Mouse (Mus musculus) forebrain, embryonic 12.5 days (tissue): ENCODE data around the gene Myh6. TPM values are rescaled to one million over a fixed set of nuclear protein-coding genes. Genes with fewer than 3 reads are reported as not detected.
A peak's percentile ranks its signal among the peaks of the same experiment; 100 is the strongest.

Experiments used
- ATAC-seq: fragments of 200-750 bp; cut with Nextera tagmentation; 2 replicates; pipeline ENCODE4 v1.8.0; 2017; ENCODE audit warnings: moderate TSS enrichment; ENCODE audit not compliant: low FRiP score
- H3K27ac ChIP-seq: fragments of 300-500 bp; sonication (generic); 2 replicates; pipeline ENCODE4 v1.5.1; 2016; ENCODE audit warnings: mild to moderate bottlenecking
- H3K27me3 ChIP-seq: fragments of 300-500 bp; sonication (generic); 2 replicates; pipeline ENCODE4 v1.6.1; 2016; ENCODE audit warnings: mild to moderate bottlenecking
- H3K36me3 ChIP-seq: fragments of 300-500 bp; sonication (generic); replicated peaks from 2 replicates; pipeline ENCODE4 v1.6.1; 2016; ENCODE audit warnings: mild to moderate bottlenecking
- H3K4me1 ChIP-seq: fragments of 300-500 bp; sonication (generic); 2 replicates; pipeline ENCODE4 v1.6.1; 2016
- H3K4me2 ChIP-seq: fragments of 300-500 bp; sonication (generic); 2 replicates; pipeline ENCODE4 v1.6.1; 2016; ENCODE audit warnings: mild to moderate bottlenecking, moderate library complexity
- H3K4me3 ChIP-seq: fragments of 300-500 bp; sonication (generic); replicated peaks from 2 replicates; pipeline ENCODE4 v1.5.1; 2016; ENCODE audit warnings: mild to moderate bottlenecking
- H3K9ac ChIP-seq: fragments of 300-500 bp; sonication (generic); 2 replicates; pipeline ENCODE4 v1.6.1; 2016; ENCODE audit warnings: mild to moderate bottlenecking
- H3K9me3 ChIP-seq: fragments of 300-500 bp; sonication (generic); 2 replicates; pipeline ENCODE4 v1.6.1; 2016
- WGBS: fragments of 180-500 bp; shearing (Covaris S2); methylation state at CpG from one replicate; pipeline ENCODE4 v1.1.7; 2016; 5-methylcytosine and 5-hydroxymethylcytosine counted together
- polyA plus RNA-seq: library from polyadenylated mRNA; unstranded; fragments of >200 nt; fragmentation: Nextera tagmentation; extraction: Ambion mirVana; gene quantifications from 2 replicates; pipeline ENCODE4 v1.2.1, GENCODE M21; 2016

The Myh6 gene
- 1.5 and 1.8 TPM in 2 replicates for polyA plus RNA-seq

- no peak for ATAC-seq
- WGBS, result 77% methylated on average over 7 of the region's 7 CpGs
- no peaks in the 10 kb centered on the region for H3K4me1 ChIP-seq
Observed at GRCm38 (mm10) chr14:54966320-54966977, at the start of gene Myh6. Myh6 (minus strand) TSS chr14:54966927.

GRCm38 (mm10) chr14:55015767-55016111 lies 49.0 kb upstream of the Myh6 start:
- H3K4me1 ChIP-seq, result peaks cover 18% of the 10 kb centered on the region
- WGBS, result 0% methylated on average over 17 of the region's 17 CpGs
- H3K9ac ChIP-seq, result peak overlapping the region; percentile 81
- no peaks in the 10 kb centered on the region for H3K27me3 ChIP-seq
- no peak for ATAC-seq
- no peaks in the 10 kb centered on the region for H3K9me3 ChIP-seq
- H3K4me2 ChIP-seq, result peak overlapping the region; percentile 79
- peak overlapping the region; percentile 57; the same call in 1 of the 2 replicates for H3K27ac ChIP-seq
- H3K4me3 ChIP-seq, result peak overlapping the region; percentile 80
- peaks cover 14% of the 10 kb centered on the region for H3K36me3 ChIP-seq

More at GRCm38 (mm10) chr14:54966320-54966977, at the start of gene Myh6:
- H3K27ac ChIP-seq, result no peak within 1 kb of the TSS
- H3K27me3 ChIP-seq, result peaks cover 2% of the 10 kb centered on the region; the same call in 1 of the 2 replicates
- no peak within 1 kb of the TSS for H3K9ac ChIP-seq
- no peak within 1 kb of the TSS for H3K4me2 ChIP-seq
- H3K36me3 ChIP-seq, result no peaks in the 10 kb centered on the region
- H3K4me3 ChIP-seq, result no peak within 1 kb of the TSS
- no peaks in the 10 kb centered on the region for H3K9me3 ChIP-seq

- H3K27me3 ChIP-seq, result no peaks in the 10 kb centered on the region
- H3K9ac ChIP-seq, result peak within 1 kb of the TSS; percentile 81
- ATAC-seq, result peak; percentile 96
- under 1% methylated on average over 36 of the region's 36 CpGs for WGBS
- H3K36me3 ChIP-seq, result peaks cover 10% of the 10 kb centered on the region
- peak within 1 kb of the TSS; percentile 79 for H3K4me2 ChIP-seq
- H3K9me3 ChIP-seq, result no peaks in the 10 kb centered on the region
- H3K27ac ChIP-seq, result peak within 1 kb of the TSS; percentile 91
- H3K4me3 ChIP-seq, result peak within 1 kb of the TSS; percentile 80
- peaks cover 14% of the 10 kb centered on the region for H3K4me1 ChIP-seq
Observed at GRCm38 (mm10) chr14:55014991-55015766, 48.5 kb upstream of the Myh6 start, which contains the start of gene Ngdn. Ngdn (plus strand) TSS chr14:55015454.

GRCm38 (mm10) chr14:55014591-55014990 lies 47.9 kb upstream of the Myh6 start:
- H3K4me1 ChIP-seq, result peaks cover 12% of the 10 kb centered on the region
- H3K4me3 ChIP-seq, result peak overlapping the region; percentile 45
- H3K27me3 ChIP-seq, result no peaks in the 10 kb centered on the region
- peaks cover 10% of the 10 kb centered on the region for H3K36me3 ChIP-seq
- under 1% methylated on average over 27 of the region's 27 CpGs for WGBS
- H3K9me3 ChIP-seq, result no peaks in the 10 kb centered on the region
- peak; percentile 49 for ATAC-seq
- peak overlapping the region; percentile 65 for H3K9ac ChIP-seq
- peak overlapping the region; percentile 62 for H3K4me2 ChIP-seq
- peak overlapping the region; percentile 91 for H3K27ac ChIP-seq

GRCm38 (mm10) chr14:55011116-55011515 lies 44.4 kb upstream of the Myh6 start:
- Histone ChIP-seq H3K9ac (no peak overlapping the region), H3K36me3 (no peaks in the 10 kb centered on the region), H3K4me3 (no peak overlapping the region), H3K27ac (no peak overlapping the region), H3K4me1 (peaks cover 4% of the 10 kb centered on the region), H3K9me3 (no peaks in the 10 kb centered on the region), H3K27me3 (no peaks in the 10 kb centered on the region), H3K4me2 (no peak overlapping the region)
- 50% methylated on average over 4 of the region's 4 CpGs for WGBS
- no peak for ATAC-seq

GRCm38 (mm10) chr14:55008417-55008816 lies 41.7 kb upstream of the Myh6 start:
- WGBS, result 80% methylated on average over 8 of the region's 8 CpGs
- H3K4me3 ChIP-seq, result no peak overlapping the region
- H3K27me3 ChIP-seq, result no peaks in the 10 kb centered on the region
- H3K27ac ChIP-seq, result no peak overlapping the region
- H3K36me3 ChIP-seq, result no peaks in the 10 kb centered on the region
- H3K4me1 ChIP-seq, result peaks cover 14% of the 10 kb centered on the region
- no peaks in the 10 kb centered on the region for H3K9me3 ChIP-seq
- H3K4me2 ChIP-seq, result no peak overlapping the region
- H3K9ac ChIP-seq, result no peak overlapping the region
- no peak for ATAC-seq

- 87% methylated on average over 9 of the region's 9 CpGs for WGBS
- Histone ChIP-seq H3K9ac (no peak overlapping the region), H3K4me1 (peaks cover 17% of the 10 kb centered on the region)
Observed at GRCm38 (mm10) chr14:55007120-55007908, 40.6 kb upstream of the Myh6 start.

GRCm38 (mm10) chr14:55006541-55006940 lies 39.8 kb upstream of the Myh6 start:
- no peak overlapping the region for H3K4me3 ChIP-seq
- H3K27ac ChIP-seq, result no peak overlapping the region
- no peak for ATAC-seq
- H3K4me1 ChIP-seq, result peaks cover 17% of the 10 kb centered on the region
- 72% methylated on average over 3 of the region's 3 CpGs for WGBS
- H3K27me3 ChIP-seq, result no peaks in the 10 kb centered on the region
- H3K4me2 ChIP-seq, result no peak overlapping the region
- H3K9ac ChIP-seq, result no peak overlapping the region
- no peaks in the 10 kb centered on the region for H3K9me3 ChIP-seq
- no peaks in the 10 kb centered on the region for H3K36me3 ChIP-seq

More at GRCm38 (mm10) chr14:55007120-55007908, 40.6 kb upstream of the Myh6 start:
- H3K36me3 ChIP-seq, result no peaks in the 10 kb centered on the region
- no peak overlapping the region for H3K4me3 ChIP-seq
- no peak for ATAC-seq
- H3K27ac ChIP-seq, result no peak overlapping the region
- no peak overlapping the region for H3K4me2 ChIP-seq
- H3K9me3 ChIP-seq, result no peaks in the 10 kb centered on the region
- H3K27me3 ChIP-seq, result no peaks in the 10 kb centered on the region

GRCm38 (mm10) chr14:55005967-55006366 lies 39.2 kb upstream of the Myh6 start:
- WGBS, result 84% methylated on average over 8 of the region's 8 CpGs
- H3K4me2 ChIP-seq, result no peak overlapping the region
- no peak overlapping the region for H3K9ac ChIP-seq
- no peaks in the 10 kb centered on the region for H3K27me3 ChIP-seq
- H3K9me3 ChIP-seq, result no peaks in the 10 kb centered on the region; the same call in 1 of the 2 replicates
- no peak overlapping the region for H3K4me3 ChIP-seq
- no peak for ATAC-seq
- no peak overlapping the region for H3K27ac ChIP-seq
- H3K4me1 ChIP-seq, result peaks cover 17% of the 10 kb centered on the region
- H3K36me3 ChIP-seq, result no peaks in the 10 kb centered on the region

- Histone ChIP-seq H3K36me3 (no peaks in the 10 kb centered on the region), H3K9ac (no peak overlapping the region), H3K4me2 (no peak overlapping the region), H3K9me3 (no peaks in the 10 kb centered on the region; the same call in 1 of the 2 replicates), H3K27me3 (no peaks in the 10 kb centered on the region), H3K4me1 (peaks cover 17% of the 10 kb centered on the region), H3K4me3 (no peak overlapping the region), H3K27ac (no peak overlapping the region)
- no peak for ATAC-seq
- WGBS, result 74% methylated on average over 2 of the region's 2 CpGs
Observed at GRCm38 (mm10) chr14:55005506-55005905, 38.8 kb upstream of the Myh6 start.

- no peak for ATAC-seq
- 0 out of 2 replicates have a peak overlapping the region, but pooled peaks have one; percentile 13 for H3K27ac ChIP-seq
- WGBS, result 67% methylated on average over 18 of the region's 18 CpGs
Observed at GRCm38 (mm10) chr14:55003878-55004855, 37.4 kb upstream of the Myh6 start.

More at GRCm38 (mm10) chr14:55003878-55004855, 37.4 kb upstream of the Myh6 start:
- Histone ChIP-seq H3K9me3 (no peaks in the 10 kb centered on the region; the same call in 1 of the 2 replicates), H3K27me3 (no peaks in the 10 kb centered on the region), H3K4me3 (no peak overlapping the region), H3K9ac (no peak overlapping the region), H3K4me1 (peaks cover 17% of the 10 kb centered on the region), H3K36me3 (no peaks in the 10 kb centered on the region), H3K4me2 (no peak overlapping the region)
